Mouse (Mus musculus) adrenal gland, postnatal 10 days (tissue): ENCODE measurements around the gene Fam45a. TPM values are rescaled to one million over a fixed set of nuclear protein-coding genes. Genes with fewer than 3 reads are reported as not detected.
"Not testable (repeated sequence)": the region's sequence is repeated elsewhere in the genome, so short reads cannot be mapped to it uniquely, and the experiment has no call there.

Experiments used
- DNase-seq: peaks from one replicate; pipeline ENCODE4 v3.0.0; 2021; ENCODE audit warnings: mixed read lengths
- microRNA-seq: library from miRNA; unstranded; fragments of <30 nt; microRNA quantifications from one replicate; pipeline ENCODE4 v1.2.0, GENCODE M21; 2021
- total RNA-seq, 2 experiments: library from RNA; stranded (reverse); gene quantifications; 2 replicates each; pipeline ENCODE4 v1.2.3; 2021

Gene Fam45a
- total RNA-seq, 2 experiments from 2014 or later: 24.5 to 29.3 TPM

GRCm38 (mm10) chr19:60843324-60843723, 31.9 kb downstream of the Fam45a start:
- DNase-seq: no peak

GRCm38 (mm10) chr19:60845731-60846130, 34.3 kb downstream of the Fam45a start:
- DNase-seq: no peak

- peak; percentile 94 for DNase-seq
Measured at GRCm38 (mm10) chr19:60860868-60861700, 49.7 kb downstream of the Fam45a start, which contains the start of gene Sfxn4. Gene Sfxn4, minus strand, starts transcription at chr19:60861479.

- DNase-seq: not testable (repeated sequence)
Measured at GRCm38 (mm10) chr19:60866169-60866568, 54.8 kb downstream of the Fam45a start.

GRCm38 (mm10) chr19:60870489-60870888, 59.1 kb downstream of the Fam45a start:
- no peak for DNase-seq

GRCm38 (mm10) chr19:60871366-60871765, 60.0 kb downstream of the Fam45a start:
- DNase-seq: no peak

GRCm38 (mm10) chr19:60872272-60872671, 60.9 kb downstream of the Fam45a start:
- no peak for DNase-seq

GRCm38 (mm10) chr19:60873501-60873900, 62.1 kb downstream of the Fam45a start:
- peak; percentile 83 for DNase-seq

- peak; percentile 98 for DNase-seq
Measured at GRCm38 (mm10) chr19:60874064-60874694, 62.8 kb downstream of the Fam45a start, which contains the start of gene Prdx3. Gene Prdx3, minus strand, starts transcription at chr19:60874556.

GRCm38 (mm10) chr19:60883129-60883528, 71.7 kb downstream of the Fam45a start:
- DNase-seq: peak; percentile 53

Small RNA genes lying within 50 kb of the gene (microRNA-seq; reads per million reads assigned to microRNA genes)
- not detected for gene mmu-mir-3084-1

Other genes with a start within 250 kb of the Fam45a start
- gene Cacul1, start 230.6 kb upstream of the Fam45a start, total RNA-seq: 10 to 100 TPM; 36.6 to 42.0 TPM
- 1 to 10 TPM; 1.2 to 1.3 TPM for gene Nanos1, start 55.6 kb upstream of the Fam45a start, total RNA-seq
- 100 to 1,000 TPM; 144 to 147 TPM for gene Eif3a, start 20.9 kb upstream of the Fam45a start, total RNA-seq
- gene Sfxn4, start 49.9 kb downstream of the Fam45a start, total RNA-seq: 1 to 10 TPM; 4.1 to 6.4 TPM
- gene Prdx3, start 63.0 kb downstream of the Fam45a start, total RNA-seq: 100 to 1,000 TPM; 406 to 429 TPM
- 10 to 100 TPM; 13.1 to 14.6 TPM for gene Grk5, start 78.2 kb downstream of the Fam45a start, total RNA-seq